Mouse (Mus musculus) C2C12 (cell line): ENCODE measurements around the gene Zfp341. TPM values are rescaled to one million over a fixed set of nuclear protein-coding genes. Genes with fewer than 3 reads are reported as not detected.

Experiments used
- H3K27me3 ChIP-seq: one replicate; pipeline ENCODE4 v1.6.1; 2011; ENCODE audit not compliant: control insufficient read depth, insufficient read depth, insufficient read length
- H3K36me3 ChIP-seq: one replicate; pipeline ENCODE4 v1.6.1; 2011; ENCODE audit not compliant: control insufficient read depth, insufficient read depth
- H3K4me3 ChIP-seq: one replicate; pipeline ENCODE4 v1.5.1; 2011; ENCODE audit warnings: mild to moderate bottlenecking, control low read depth; ENCODE audit not compliant: poor library complexity, insufficient read depth, severe bottlenecking
- H3K79me2 ChIP-seq: one replicate; pipeline ENCODE4 v1.6.1; 2011; ENCODE audit not compliant: control insufficient read depth, insufficient read depth
- H3K79me3 ChIP-seq: one replicate; pipeline ENCODE4 v1.6.1; 2011; ENCODE audit warnings: low read depth, control low read depth
- H3ac ChIP-seq: one replicate; pipeline ENCODE3; 2011; ENCODE audit warnings: low read depth; ENCODE audit not compliant: control insufficient read depth, insufficient read length
- CEBPB ChIP-seq: IDR thresholded peaks from one replicate; pipeline ENCODE4 v1.6.1; 2011; ENCODE audit warnings: low read depth, mild to moderate bottlenecking, control low read depth, moderate library complexity
- CTCF ChIP-seq: IDR thresholded peaks from one replicate; pipeline ENCODE4 v1.5.1; 2011; ENCODE audit not compliant: control insufficient read depth, insufficient read depth, insufficient read length
- FOSL1 ChIP-seq: IDR thresholded peaks from one replicate; pipeline ENCODE4 v1.8.0; 2011; ENCODE audit warnings: mild to moderate bottlenecking, low read length; ENCODE audit not compliant: poor library complexity, insufficient read depth, severe bottlenecking
- MAX ChIP-seq: IDR thresholded peaks from one replicate; pipeline ENCODE4 v1.6.1; 2011; ENCODE audit warnings: mild to moderate bottlenecking, control low read depth
- MYOD1 ChIP-seq: IDR thresholded peaks from one replicate; pipeline ENCODE4 v1.6.1; 2011; ENCODE audit warnings: low read depth; ENCODE audit not compliant: control insufficient read depth, insufficient read length
- MYOG ChIP-seq: IDR thresholded peaks from one replicate; pipeline ENCODE4 v1.6.1; 2011; ENCODE audit not compliant: control insufficient read depth, insufficient read length; ENCODE audit errors: extremely low read depth
- USF1 ChIP-seq: IDR thresholded peaks from one replicate; pipeline ENCODE4 v1.6.1; 2011; ENCODE audit warnings: low read depth, mild to moderate bottlenecking, control low read depth, moderate library complexity
- polyA plus RNA-seq: library from polyadenylated mRNA; unstranded; fragments of >200 nt; fragmentation: generic; extraction: Trizol; gene quantifications from one replicate; pipeline ENCODE4 v1.2.1, GENCODE M21; 2012; ENCODE audit warnings: missing spikeins

The Zfp341 gene
- polyA plus RNA-seq, 1 experiment: 2.6 TPM

DNA sequence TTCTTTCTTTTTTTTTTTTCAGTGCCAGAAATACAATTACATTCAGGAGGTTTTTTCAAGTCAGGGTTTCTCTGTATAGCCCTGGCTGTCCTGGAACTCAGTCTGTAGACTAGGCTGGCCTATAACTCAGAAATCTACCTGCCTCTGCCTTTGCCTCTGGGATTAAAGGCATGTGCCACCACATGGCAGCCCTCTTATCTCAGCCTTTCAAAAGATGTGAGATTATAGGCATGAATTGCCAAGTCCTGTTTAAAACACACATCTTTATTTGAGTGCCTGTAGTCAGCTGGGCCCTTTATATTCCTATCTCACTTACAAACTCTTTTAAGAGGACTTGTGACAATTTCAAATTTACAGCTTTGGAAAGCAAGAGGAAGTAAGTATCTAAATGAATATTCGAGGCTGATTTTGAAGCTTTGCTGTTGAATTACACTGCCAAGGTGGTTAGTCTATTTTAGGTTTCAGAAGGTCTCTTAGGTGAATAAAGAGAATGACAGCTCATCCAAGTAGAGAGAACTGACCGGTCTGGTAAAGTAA is 42.8 kb downstream of the Zfp341 start:
- Histone ChIP-seq H3K79me3 (peaks cover 29% of the 10 kb centered on the region), H3K79me2 (peaks cover 41% of the 10 kb centered on the region), H3K27me3 (peaks cover 9% of the 10 kb centered on the region), H3K36me3 (peaks cover 8% of the 10 kb centered on the region), H3ac (no peak overlapping the region), H3K4me3 (no peak overlapping the region)
- no peak for TF ChIP-seq MYOG
- TF ChIP-seq CTCF: no peak
- no peak for TF ChIP-seq MYOD1
- no peak for TF ChIP-seq MAX
- TF ChIP-seq USF1: no peak
- no peak for TF ChIP-seq CEBPB
- no peak for TF ChIP-seq FOSL1

DNA sequence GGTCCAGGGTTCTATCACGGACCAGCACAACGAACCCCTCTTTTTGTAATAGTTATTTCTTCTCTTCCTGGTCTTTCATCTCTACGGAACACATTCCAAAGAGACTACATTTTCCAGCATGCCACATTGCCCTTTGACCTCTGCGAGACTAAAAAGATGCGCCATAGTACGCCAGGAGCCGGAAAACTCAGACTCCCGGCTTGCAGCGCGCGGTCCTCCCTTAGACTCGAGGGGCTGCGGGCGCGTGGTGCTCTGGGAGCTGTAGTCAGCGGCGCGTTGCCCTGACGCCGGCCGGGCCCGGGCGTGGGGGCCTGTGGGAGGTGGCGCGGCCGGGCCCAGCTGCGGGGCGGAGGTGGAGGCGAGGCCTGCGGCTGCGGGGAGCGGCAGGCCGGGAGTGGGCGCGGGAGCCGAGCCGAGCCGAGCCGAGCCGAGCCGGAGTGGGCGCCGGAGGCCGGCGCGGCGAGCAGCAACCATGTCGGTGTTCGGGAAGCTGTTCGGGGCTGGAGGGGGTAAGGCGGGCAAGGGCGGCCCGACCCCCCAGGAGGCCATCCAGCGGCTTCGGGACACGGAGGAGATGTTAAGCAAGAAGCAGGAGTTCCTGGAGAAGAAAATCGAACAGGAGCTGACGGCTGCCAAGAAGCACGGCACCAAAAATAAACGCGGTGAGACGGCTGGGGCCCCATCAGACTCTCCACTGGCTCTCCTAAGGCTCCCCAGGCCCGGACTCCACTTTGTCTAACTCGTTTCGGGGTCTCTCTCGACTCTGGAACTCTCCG is 43.8 kb downstream of the Zfp341 start:
- Histone ChIP-seq H3K27me3 (peaks cover 4% of the 10 kb centered on the region), H3K79me2 (peaks cover 50% of the 10 kb centered on the region), H3K36me3 (peaks cover 9% of the 10 kb centered on the region), H3ac (peak overlapping the region; percentile 99), H3K79me3 (peaks cover 36% of the 10 kb centered on the region), H3K4me3 (peak overlapping the region; percentile 94)
- no peak for TF ChIP-seq CTCF
- TF ChIP-seq MYOG: no peak
- TF ChIP-seq MAX: peak; percentile 84
- TF ChIP-seq MYOD1: no peak
- no peak for TF ChIP-seq CEBPB
- no peak for TF ChIP-seq FOSL1
- TF ChIP-seq USF1: no peak

DNA sequence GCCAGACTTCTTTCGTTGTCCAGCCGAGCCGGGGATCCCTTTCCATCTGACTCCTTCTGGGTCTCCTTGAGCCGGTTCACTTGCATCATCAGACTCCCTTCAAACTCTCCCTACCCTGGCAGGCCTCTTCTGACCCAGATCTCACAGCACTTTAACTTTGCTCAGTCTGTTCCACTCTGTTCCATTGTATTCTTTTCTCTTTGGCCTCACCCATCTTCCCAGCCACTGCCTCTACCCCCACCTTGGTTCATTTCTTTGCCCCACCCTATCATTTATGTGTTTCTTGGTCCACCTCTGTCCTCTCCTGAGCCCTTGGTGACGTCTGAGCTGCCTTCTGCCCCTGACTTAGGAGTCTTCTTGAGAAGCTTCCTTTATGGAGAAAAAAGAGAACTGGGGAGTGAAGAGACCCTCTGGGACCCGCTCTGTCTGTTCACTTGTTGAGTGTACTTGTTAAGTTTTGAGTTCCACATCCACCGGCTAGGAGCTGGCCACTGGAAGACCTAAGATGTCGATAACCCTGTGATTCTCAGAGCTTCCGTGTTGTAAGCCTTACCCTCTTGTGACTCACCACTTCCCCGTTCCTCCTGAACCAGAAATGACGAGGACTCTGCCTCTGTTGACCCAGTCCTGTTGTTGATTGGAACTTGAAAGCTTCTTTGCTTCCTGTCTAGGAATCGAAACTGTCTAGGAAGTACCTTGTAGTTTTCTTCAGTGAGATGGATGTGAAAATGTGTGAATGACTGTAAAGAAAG is 44.6 kb downstream of the Zfp341 start:
- no peak for TF ChIP-seq USF1
- no peak for TF ChIP-seq CEBPB
- TF ChIP-seq MAX: no peak
- no peak for TF ChIP-seq FOSL1
- TF ChIP-seq MYOG: no peak
- TF ChIP-seq MYOD1: no peak
- TF ChIP-seq CTCF: no peak

DNA sequence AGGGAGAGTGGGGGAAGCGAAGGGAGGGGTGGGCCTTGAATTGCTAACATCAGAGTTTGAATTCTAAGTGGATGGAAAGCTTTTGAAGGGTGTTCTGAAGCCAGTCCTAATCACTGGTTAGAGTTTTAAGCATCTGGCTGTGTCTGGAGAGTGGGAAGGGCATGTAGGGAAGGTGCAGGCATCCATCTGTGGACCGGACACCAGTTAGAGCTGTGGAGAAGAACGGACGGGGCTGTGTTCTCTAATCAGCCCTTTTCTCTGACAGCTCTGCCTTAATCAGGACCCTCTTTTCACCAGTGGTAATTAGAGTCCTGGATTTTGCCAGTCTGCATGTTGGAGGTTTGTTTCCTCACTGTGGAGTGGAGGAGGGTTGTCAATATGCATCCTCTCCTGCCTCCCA is 46.0 kb downstream of the Zfp341 start:
- no peak overlapping the region for H3ac ChIP-seq
- peaks cover 53% of the 10 kb centered on the region for H3K79me3 ChIP-seq
- peaks cover 72% of the 10 kb centered on the region for H3K79me2 ChIP-seq
- no peak overlapping the region for H3K4me3 ChIP-seq
- H3K27me3 ChIP-seq: no peaks in the 10 kb centered on the region
- H3K36me3 ChIP-seq: peaks cover 22% of the 10 kb centered on the region
- no peak for TF ChIP-seq MYOD1
- no peak for TF ChIP-seq CTCF
- no peak for TF ChIP-seq MAX
- no peak for TF ChIP-seq USF1
- TF ChIP-seq CEBPB: no peak
- no peak for TF ChIP-seq MYOG
- TF ChIP-seq FOSL1: no peak

More for the DNA sequence above, 44.6 kb downstream of the Zfp341 start:
- H3K79me2 ChIP-seq: peaks cover 58% of the 10 kb centered on the region
- peak overlapping the region; percentile 99 for H3ac ChIP-seq
- H3K4me3 ChIP-seq: peak overlapping the region; percentile 94
- H3K27me3 ChIP-seq: no peaks in the 10 kb centered on the region
- peaks cover 11% of the 10 kb centered on the region for H3K36me3 ChIP-seq
- peaks cover 43% of the 10 kb centered on the region for H3K79me3 ChIP-seq

DNA sequence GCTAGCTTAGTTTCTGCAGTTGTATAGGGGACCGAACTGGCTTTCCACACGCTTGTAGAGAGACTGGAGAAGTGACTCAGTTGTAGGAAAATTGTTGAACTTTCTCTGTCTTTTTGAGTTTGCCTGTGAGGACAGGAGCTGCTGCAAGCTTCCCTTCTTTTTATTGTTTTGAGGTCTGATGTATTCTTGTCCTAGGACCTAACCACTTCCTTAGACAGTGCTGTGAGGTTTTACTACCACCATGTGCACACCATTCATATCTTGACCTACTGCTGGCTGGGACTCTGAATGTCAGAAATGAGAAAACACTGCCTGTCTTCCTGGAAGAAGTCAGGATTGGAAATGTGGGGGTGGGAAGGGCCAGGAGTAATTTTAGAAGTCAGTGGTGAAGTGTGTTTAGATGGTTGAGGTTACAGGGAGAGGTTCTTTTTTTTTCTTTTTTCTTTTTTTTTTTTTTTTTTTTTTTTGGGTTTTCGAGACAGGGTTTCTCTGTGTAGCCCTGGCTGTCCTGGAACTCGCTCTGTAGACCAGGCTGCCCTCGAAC is 46.5 kb downstream of the Zfp341 start:
- peaks cover 26% of the 10 kb centered on the region for H3K36me3 ChIP-seq
- no peaks in the 10 kb centered on the region for H3K27me3 ChIP-seq
- H3K79me2 ChIP-seq: peaks cover 77% of the 10 kb centered on the region
- TF ChIP-seq MYOD1 (no peak), CTCF (no peak), USF1 (no peak), FOSL1 (no peak), CEBPB (no peak), MYOG (no peak), MAX (no peak)
- H3K79me3 ChIP-seq: peaks cover 57% of the 10 kb centered on the region
- H3ac ChIP-seq: no peak overlapping the region
- H3K4me3 ChIP-seq: no peak overlapping the region

DNA sequence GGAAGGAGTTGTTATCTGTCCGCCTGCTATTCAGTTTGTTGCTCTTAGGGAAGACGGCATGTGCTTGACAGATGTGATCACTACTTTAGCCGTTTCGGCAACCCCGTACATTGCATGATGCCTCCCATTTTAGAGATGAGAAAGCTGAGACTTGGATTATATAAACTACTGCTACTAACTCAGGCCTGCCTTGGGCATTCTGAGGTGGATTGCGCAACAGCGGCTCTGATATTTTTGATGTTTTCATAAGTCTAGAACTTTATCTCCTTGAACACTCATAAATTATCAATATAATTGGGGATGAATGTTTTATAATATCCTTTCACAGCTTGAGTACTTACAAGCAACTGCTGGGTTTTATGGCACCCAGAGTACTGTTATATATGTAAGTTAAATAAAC is 55.6 kb downstream of the Zfp341 start:
- H3K36me3 ChIP-seq: peaks cover 19% of the 10 kb centered on the region

More for the DNA sequence above, 55.6 kb downstream of the Zfp341 start:
- TF ChIP-seq FOSL1: no peak
- TF ChIP-seq MYOD1: no peak
- TF ChIP-seq CEBPB: peak; percentile 92
- no peak overlapping the region for H3ac ChIP-seq
- peaks cover 64% of the 10 kb centered on the region for H3K79me3 ChIP-seq
- H3K4me3 ChIP-seq: no peak overlapping the region
- no peaks in the 10 kb centered on the region for H3K27me3 ChIP-seq
- peaks cover 100% of the 10 kb centered on the region for H3K79me2 ChIP-seq
